In genomic region chr11:84790383-84790782, GRCm38 (mm10) we compare ENCODE assay signal across 13 mouse cellular contexts.
"Had no signal": no experiment of that assay in that cellular context is flagged by ENCODE, and none has a peak within 500 bp of the region (broad histone marks: within the 10 kb centered on the region; RNA-seq: fewer than 3 reads in every experiment).

No protein-coding gene starts in this region.

- DNase-seq: kidney, adult 8-10 months; kidney, postnatal 10 days; kidney, postnatal 36 days; liver, embryonic 13.5 days; lung, adult 2 months; lung, postnatal 14 days; lung, postnatal 4 days; midbrain, embryonic 14.5 days; thymus, adult 18-20 months; thymus, postnatal 36 days had no signal

- H3K9me3 ChIP-seq: kidney, embryonic 15.5 days; liver, embryonic 13.5 days; neural tube, embryonic 13.5 days had no signal

- H3K4me2 ChIP-seq: kidney, embryonic 15.5 days; liver, embryonic 13.5 days; neural tube, embryonic 13.5 days had no signal

- H3K4me1 ChIP-seq: liver, embryonic 13.5 days had no signal

- H3K9ac ChIP-seq: kidney, embryonic 15.5 days; liver, embryonic 13.5 days; neural tube, embryonic 13.5 days had no signal

- H3K4me3 ChIP-seq: kidney, embryonic 15.5 days; liver, embryonic 13.5 days; myocyte; neural tube, embryonic 13.5 days had no signal

- H3K36me3 ChIP-seq: kidney, embryonic 15.5 days; liver, embryonic 13.5 days; neural tube, embryonic 13.5 days had no signal

- H3K27ac ChIP-seq: kidney, embryonic 15.5 days; liver, embryonic 13.5 days; neural tube, embryonic 13.5 days had no signal
